Comparison of ENCODE assay signal across 9 mouse cellular contexts in the genomic region with DNA sequence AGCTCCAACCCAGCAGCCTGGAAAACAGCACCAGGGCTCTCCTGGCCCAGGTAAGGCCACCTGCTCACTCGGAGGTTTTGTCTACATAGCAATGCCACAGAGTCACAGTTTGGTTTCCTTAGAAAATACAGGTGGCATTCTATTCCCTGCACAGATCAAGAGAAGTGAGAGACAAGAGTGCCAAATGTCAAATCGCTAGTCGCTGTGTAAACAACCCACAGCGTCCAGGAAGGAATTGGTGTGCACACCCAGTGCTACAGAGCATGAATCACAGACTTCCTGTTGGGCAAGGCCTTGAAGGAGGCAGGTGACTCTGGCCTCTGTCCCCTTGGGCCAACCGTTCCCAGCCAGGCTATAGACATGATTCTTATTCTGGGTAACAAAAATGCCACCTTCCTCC.
A peak's percentile ranks its signal among the peaks of the same experiment; 100 is the strongest.
DNase-seq lines count a peak whose midpoint lies in the region; ATAC-seq lines count a peak whose summit lies in the region.
"Had no signal": no experiment of that assay in that cellular context is flagged by ENCODE, and none has a peak within 500 bp of the region (broad histone marks: within the 10 kb centered on the region; RNA-seq: fewer than 3 reads in every experiment).

No protein-coding gene starts in this region.

- ATAC-seq in kidney, embryonic 14.5 days (ENCODE audit: low FRiP score, low TSS enrichment): no peak
- ATAC-seq in megakaryocyte, adult 5-6 weeks (ENCODE audit: poor library complexity, severe bottlenecking): peak; percentile 75

- H3K9ac ChIP-seq in kidney, embryonic 14.5 days (ENCODE audit: low read depth, low read length): no peak overlapping the region

- no peak overlapping the region for H3K4me3 ChIP-seq in kidney, embryonic 14.5 days (ENCODE audit: low read length)
- H3K4me3 ChIP-seq: myocyte had no signal

- peaks cover 24% of the 10 kb centered on the region for H3K4me1 ChIP-seq in kidney, embryonic 14.5 days (ENCODE audit: control insufficient read depth, insufficient read depth, low read length)

- no peak overlapping the region for H3K4me2 ChIP-seq in kidney, embryonic 14.5 days (replicated peaks; ENCODE audit: low read depth, low read length)

- no peaks in the 10 kb centered on the region for H3K36me3 ChIP-seq in kidney, embryonic 14.5 days (ENCODE audit: control insufficient read depth, insufficient read depth, low read length)

- H3K27me3 ChIP-seq in kidney, embryonic 14.5 days (ENCODE audit: control insufficient read depth, insufficient read depth, low read length): no peaks in the 10 kb centered on the region

- DNase-seq in gastrocnemius, postnatal 25 days: peak; percentile 18
- DNase-seq in gastrocnemius, postnatal 4 days (ENCODE audit: low spot score in 2 of 2): no peak
- DNase-seq in heart, adult 9 months (ENCODE audit: low spot score in 2 of 2): peak; percentile 67 to 80
- no peak for DNase-seq in T-cell, adult 2 months (ENCODE audit: low spot score)
- DNase-seq in layer of hippocampus, adult 9-10 months (ENCODE audit: low spot score): no peak
- DNase-seq in neural tube, embryonic 10.5 days (ENCODE audit: extremely low spot score, low spot score): no peak

- no peaks in the 10 kb centered on the region for H3K9me3 ChIP-seq in kidney, embryonic 14.5 days (ENCODE audit: control insufficient read depth, low read length)

- peak overlapping the region; percentile 32; the same call in 1 of the 2 replicates for H3K27ac ChIP-seq in kidney, embryonic 14.5 days (ENCODE audit: low read depth, low read length)

- WGBS in kidney, embryonic 14.5 days: 15% methylated on average over 5 of the region's 5 CpGs

Comparison
In these comparisons a context has a peak if more than half of its experiments do, and no peak if none do; other contexts are left out.
1. DNase-seq: peak in gastrocnemius, postnatal 25 days (single experiment) and heart, adult 9 months (2 of 2); none in gastrocnemius, postnatal 4 days (0 of 2), T-cell, adult 2 months (single experiment), layer of hippocampus, adult 9-10 months (single experiment) and neural tube, embryonic 10.5 days (single experiment).